Mouse (Mus musculus) gastrocnemius, postnatal 36 days (tissue): ENCODE results near the gene 2010111I01Rik. TPM values are rescaled to one million over a fixed set of nuclear protein-coding genes. Genes with fewer than 3 reads are reported as not detected.

Experiments
- DNase-seq, 2 experiments: peaks; one replicate each; pipeline ENCODE4 v3.0.0; 2022
- intact Hi-C: fragments of 180-260 bp; cut with DNase I; formaldehyde crosslinking; loops from one replicate; pipeline ENCODE4 v1.15.1; 2025
- total RNA-seq, 2 experiments: library from RNA; stranded (reverse); gene quantifications; 2 replicates each; pipeline ENCODE4 v1.2.3; 2021

2010111I01Rik gene
- total RNA-seq, 2 experiments from 2014 or later: 62.5 to 70.3 TPM

- intact Hi-C loops: no loop called here
- no peak for DNase-seq
Observed at GRCm38 (mm10) chr13:63102848-63103585, 138.3 kb downstream of the 2010111I01Rik start.

GRCm38 (mm10) chr13:63106574-63106973, 141.9 kb downstream of the 2010111I01Rik start:
- intact Hi-C loops: no loop called here
- no peak for DNase-seq

- peak; percentile 37 to 50 for DNase-seq
- intact Hi-C loops: no loop called here
Observed at GRCm38 (mm10) chr13:63108601-63109000, 143.9 kb downstream of the 2010111I01Rik start.

GRCm38 (mm10) chr13:63111297-63112042, 146.8 kb downstream of the 2010111I01Rik start:
- intact Hi-C loops: loop anchor here (5.0 kb wide), 1 partner anchor 216 kb away; no protein-coding TSS in a partner anchor
- DNase-seq: no peak

- no peak for DNase-seq
- intact Hi-C loops: loop anchor here (5.0 kb wide), 1 partner anchor 215 kb away; no protein-coding TSS in a partner anchor
Observed at GRCm38 (mm10) chr13:63112043-63112597, 147.4 kb downstream of the 2010111I01Rik start.

GRCm38 (mm10) chr13:63112598-63113372, 148.1 kb downstream of the 2010111I01Rik start:
- DNase-seq: no peak
- intact Hi-C loops: loop anchor here (5.0 kb wide), 1 partner anchor 215 kb away; no protein-coding TSS in a partner anchor

GRCm38 (mm10) chr13:63113881-63114301, 149.2 kb downstream of the 2010111I01Rik start:
- intact Hi-C loops: loop anchor here (5.0 kb wide), 1 partner anchor 213 kb away; no protein-coding TSS in a partner anchor
- no peak for DNase-seq

- DNase-seq: no peak
- intact Hi-C loops: no loop called here
Observed at GRCm38 (mm10) chr13:63115187-63115784, 150.6 kb downstream of the 2010111I01Rik start.

GRCm38 (mm10) chr13:63117495-63118184, 152.9 kb downstream of the 2010111I01Rik start:
- intact Hi-C loops: no loop called here
- DNase-seq: no peak

GRCm38 (mm10) chr13:63118682-63119081, 154.0 kb downstream of the 2010111I01Rik start:
- intact Hi-C loops: no loop called here

GRCm38 (mm10) chr13:63120296-63120695, 155.6 kb downstream of the 2010111I01Rik start:
- intact Hi-C loops: no loop called here
- no peak for DNase-seq

More at GRCm38 (mm10) chr13:63118682-63119081, 154.0 kb downstream of the 2010111I01Rik start:
- DNase-seq: no peak

- intact Hi-C loops: no loop called here
- no peak for DNase-seq
Observed at GRCm38 (mm10) chr13:63121747-63122146, 157.1 kb downstream of the 2010111I01Rik start.

GRCm38 (mm10) chr13:63126206-63126605, 161.5 kb downstream of the 2010111I01Rik start:
- no peak for DNase-seq
- intact Hi-C loops: no loop called here

- no peak for DNase-seq
- intact Hi-C loops: no loop called here
Observed at GRCm38 (mm10) chr13:63127516-63127915, 162.8 kb downstream of the 2010111I01Rik start.

- no peak for DNase-seq
- intact Hi-C loops: no loop called here
Observed at GRCm38 (mm10) chr13:63134879-63135421, 170.3 kb downstream of the 2010111I01Rik start.

GRCm38 (mm10) chr13:63135994-63136393, 171.3 kb downstream of the 2010111I01Rik start:
- DNase-seq: no peak
- intact Hi-C loops: no loop called here

GRCm38 (mm10) chr13:63136775-63137174, 172.1 kb downstream of the 2010111I01Rik start:
- no peak for DNase-seq
- intact Hi-C loops: no loop called here

GRCm38 (mm10) chr13:63138376-63139048, 173.8 kb downstream of the 2010111I01Rik start:
- intact Hi-C loops: no loop called here
- DNase-seq: no peak
